Mouse (Mus musculus) thymus, adult 2 months (tissue): ENCODE measurements around the gene En1.

ENCODE experiments used
- CTCF ChIP-seq: fragments of 200-500 bp; IDR thresholded peaks from 2 replicates; pipeline ENCODE4 v1.5.1; 2012; ENCODE audit warnings: mild to moderate bottlenecking, control low read depth, low read length, moderate library complexity, borderline replicate concordance; ENCODE audit not compliant: control insufficient read depth, poor library complexity, insufficient read depth; ENCODE audit errors: extremely low read depth
- POLR2A ChIP-seq: fragments of 200-500 bp; IDR thresholded peaks from 2 replicates; pipeline ENCODE4 v1.6.1; 2012; ENCODE audit warnings: mild to moderate bottlenecking, low read length, control low read depth, moderate library complexity; ENCODE audit not compliant: control insufficient read depth, poor library complexity, insufficient read depth; ENCODE audit errors: extremely low read depth

DNA sequence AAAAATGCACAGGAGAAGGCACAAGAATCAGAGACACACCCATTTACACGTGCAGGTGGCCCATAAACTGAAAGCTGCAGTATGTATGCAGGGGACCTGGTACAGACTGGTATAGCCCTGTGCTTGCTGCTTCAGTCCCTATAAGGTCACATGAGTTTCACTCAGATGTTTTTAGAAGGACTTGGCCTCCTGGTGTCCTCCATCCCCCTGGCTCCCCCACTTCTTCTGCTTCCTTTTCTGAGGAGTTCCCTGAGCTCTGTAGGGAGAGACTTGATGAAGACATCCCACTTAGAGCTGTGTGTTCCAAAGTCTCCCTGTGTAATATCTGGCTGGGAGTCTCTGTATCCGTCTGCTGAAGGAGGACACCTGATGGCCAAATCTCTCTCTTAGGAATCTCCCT is 16.7 kb upstream of the En1 start:
- TF ChIP-seq CTCF (no peak), POLR2A (no peak)
